Mouse (Mus musculus) liver, embryonic 14.5 days (tissue): ENCODE measurements around the gene Pphln1.

Source experiments
- CTCF ChIP-seq: IDR thresholded peaks from 2 replicates; pipeline ENCODE4 v1.5.1; 2016; ENCODE audit warnings: antibody characterized with exemption, low read depth, control low read depth
- EP300 ChIP-seq: IDR thresholded peaks from 2 replicates; pipeline ENCODE4 v1.6.1; 2016; ENCODE audit warnings: antibody characterized with exemption, low read depth

GRCm38 (mm10) chr15:93474277-93474676 lies 76.1 kb downstream of the Pphln1 start:
- TF ChIP-seq CTCF (no peak), EP300 (no peak)
